Mouse (Mus musculus) forebrain, postnatal 0 days (tissue): ENCODE measurements around the gene Ppp1r9b. TPM values are rescaled to one million over a fixed set of nuclear protein-coding genes. Genes with fewer than 3 reads are reported as not detected.
A peak's percentile ranks its signal among the peaks of the same experiment; 100 is the strongest.

ENCODE experiments used
- ATAC-seq: fragments of 200-750 bp; cut with Nextera tagmentation; 2 replicates; pipeline ENCODE4 v1.8.0; 2017; ENCODE audit warnings: mild to moderate bottlenecking, moderate library complexity
- DNase-seq: peaks from one replicate; pipeline ENCODE4 v3.0.0-alpha.2; 2015
- H3K27ac ChIP-seq: fragments of 300-500 bp; sonication (generic); 2 replicates; pipeline ENCODE4 v1.5.1; 2014; ENCODE audit warnings: low read depth, mild to moderate bottlenecking, antibody characterized with exemption, low read length, moderate library complexity, mixed read lengths
- H3K27me3 ChIP-seq: fragments of 300-500 bp; sonication (generic); 2 replicates; pipeline ENCODE4 v1.6.1; 2014; ENCODE audit warnings: mild to moderate bottlenecking, low read length, mixed read lengths; ENCODE audit not compliant: insufficient read depth
- H3K36me3 ChIP-seq: fragments of 300-500 bp; sonication (generic); 2 replicates; pipeline ENCODE4 v1.6.1; 2014; ENCODE audit warnings: mild to moderate bottlenecking, moderate library complexity; ENCODE audit not compliant: insufficient read depth
- H3K4me1 ChIP-seq: fragments of 300-500 bp; sonication (generic); 2 replicates; pipeline ENCODE4 v1.6.1; 2014; ENCODE audit warnings: antibody characterized with exemption; ENCODE audit not compliant: insufficient read depth
- H3K4me2 ChIP-seq: fragments of 300-500 bp; sonication (generic); 2 replicates; pipeline ENCODE4 v1.6.1; 2014; ENCODE audit warnings: low read depth, mild to moderate bottlenecking, moderate library complexity
- H3K4me3 ChIP-seq: fragments of 300-500 bp; sonication (generic); 2 replicates; pipeline ENCODE4 v1.5.1; 2014; ENCODE audit warnings: low read depth, low read length, mixed read lengths
- H3K9ac ChIP-seq: fragments of 300-500 bp; sonication (generic); 2 replicates; pipeline ENCODE4 v1.6.1; 2014; ENCODE audit warnings: mild to moderate bottlenecking
- H3K9me3 ChIP-seq: fragments of 300-500 bp; sonication (generic); 2 replicates; pipeline ENCODE4 v1.6.1; 2016; ENCODE audit warnings: low read length
- CTCF ChIP-seq: sonication (generic); IDR thresholded peaks from 2 replicates; pipeline ENCODE4 v1.5.1; 2016; ENCODE audit warnings: antibody characterized with exemption, control low read depth, low read depth
- WGBS: fragments of 180-500 bp; shearing (Covaris S2); extraction: QIAGEN DNeasy Blood & Tissue Kit; methylation state at CpG from one replicate; pipeline ENCODE4 v1.1.7; 2014; 5-methylcytosine and 5-hydroxymethylcytosine counted together
- polyA plus RNA-seq: library from polyadenylated mRNA; unstranded; fragments of >200 nt; fragmentation: Nextera tagmentation; extraction: Ambion mirVana; gene quantifications from 2 replicates; pipeline ENCODE4 v1.2.1, GENCODE M21; 2015
- total RNA-seq: library from RNA; depleted of rRNA; stranded (reverse); fragments of >200 nt; gene quantifications from 2 replicates; pipeline ENCODE4 v1.2.3, GENCODE M21; 2014

Gene Ppp1r9b
- total and polyA plus RNA-seq, 2 experiments from 2014 or later = 22.3 to 202 TPM

- Histone ChIP-seq H3K9me3 (no peaks in the 10 kb centered on the region), H3K4me2 (no peak overlapping the region), H3K4me3 (no peak overlapping the region), H3K4me1 (no peaks in the 10 kb centered on the region), H3K9ac (no peak overlapping the region), H3K27ac (no peak overlapping the region), H3K36me3 (no peaks in the 10 kb centered on the region), H3K27me3 (no peaks in the 10 kb centered on the region)
- DNase-seq (no peak), ATAC-seq (no peak)
- WGBS = 85% methylated on average over 12 of the region's 12 CpGs
- no peak for TF ChIP-seq CTCF
These were observed 45.6 kb upstream of the Ppp1r9b start for GRCm38 (mm10) chr11:94945236-94945635.

- no peaks in the 10 kb centered on the region for H3K27me3 ChIP-seq
- H3K9ac ChIP-seq = no peak overlapping the region
- ATAC-seq = 0 out of 2 replicates have a peak, but pooled peaks have one; percentile 29
- no peak overlapping the region for H3K4me2 ChIP-seq
- DNase-seq = no peak
- no peaks in the 10 kb centered on the region for H3K4me1 ChIP-seq
- H3K4me3 ChIP-seq = no peak overlapping the region
- TF ChIP-seq CTCF = no peak
- no peaks in the 10 kb centered on the region for H3K36me3 ChIP-seq
- no peaks in the 10 kb centered on the region for H3K9me3 ChIP-seq
- H3K27ac ChIP-seq = no peak overlapping the region
- 5% methylated on average over 6 of the region's 6 CpGs for WGBS
These were observed 38.7 kb upstream of the Ppp1r9b start for GRCm38 (mm10) chr11:94952169-94952568.

GRCm38 (mm10) chr11:94955103-94955502 lies 35.7 kb upstream of the Ppp1r9b start:
- no peak for TF ChIP-seq CTCF
- Histone ChIP-seq H3K36me3 (no peaks in the 10 kb centered on the region), H3K27me3 (no peaks in the 10 kb centered on the region), H3K4me2 (no peak overlapping the region), H3K4me1 (no peaks in the 10 kb centered on the region), H3K9ac (no peak overlapping the region), H3K4me3 (no peak overlapping the region), H3K9me3 (no peaks in the 10 kb centered on the region), H3K27ac (no peak overlapping the region)
- ATAC-seq = no peak
- DNase-seq = no peak
- WGBS = 37% methylated on average over 9 of the region's 9 CpGs

DNA sequence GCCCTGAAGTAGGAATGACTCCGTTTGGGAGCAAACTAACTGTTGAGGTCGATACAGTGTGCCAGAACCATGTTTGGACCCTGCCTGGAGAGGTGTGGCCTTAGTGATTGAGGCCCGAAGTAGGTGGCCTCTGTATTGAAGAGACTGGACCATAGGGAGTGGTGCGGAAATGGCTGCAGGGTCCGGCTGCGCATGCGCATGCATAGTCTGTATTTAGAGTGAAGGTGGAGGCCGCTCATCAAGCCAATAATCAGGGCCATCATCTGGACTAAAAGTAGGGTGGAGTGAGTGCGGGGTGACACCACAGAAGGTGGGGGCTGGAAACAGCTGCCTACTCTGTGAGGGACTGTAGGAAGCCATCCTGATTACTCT lies 33.2 kb upstream of the Ppp1r9b start:
- WGBS = 87% methylated on average over 9 of the region's 9 CpGs
- ATAC-seq (no peak), DNase-seq (no peak)
- Histone ChIP-seq H3K27ac (peak overlapping the region; percentile 29; the same call in 1 of the 2 replicates), H3K36me3 (no peaks in the 10 kb centered on the region), H3K4me1 (no peaks in the 10 kb centered on the region), H3K27me3 (no peaks in the 10 kb centered on the region), H3K9me3 (no peaks in the 10 kb centered on the region), H3K9ac (no peak overlapping the region), H3K4me3 (no peak overlapping the region), H3K4me2 (no peak overlapping the region)
- TF ChIP-seq CTCF = no peak

DNA sequence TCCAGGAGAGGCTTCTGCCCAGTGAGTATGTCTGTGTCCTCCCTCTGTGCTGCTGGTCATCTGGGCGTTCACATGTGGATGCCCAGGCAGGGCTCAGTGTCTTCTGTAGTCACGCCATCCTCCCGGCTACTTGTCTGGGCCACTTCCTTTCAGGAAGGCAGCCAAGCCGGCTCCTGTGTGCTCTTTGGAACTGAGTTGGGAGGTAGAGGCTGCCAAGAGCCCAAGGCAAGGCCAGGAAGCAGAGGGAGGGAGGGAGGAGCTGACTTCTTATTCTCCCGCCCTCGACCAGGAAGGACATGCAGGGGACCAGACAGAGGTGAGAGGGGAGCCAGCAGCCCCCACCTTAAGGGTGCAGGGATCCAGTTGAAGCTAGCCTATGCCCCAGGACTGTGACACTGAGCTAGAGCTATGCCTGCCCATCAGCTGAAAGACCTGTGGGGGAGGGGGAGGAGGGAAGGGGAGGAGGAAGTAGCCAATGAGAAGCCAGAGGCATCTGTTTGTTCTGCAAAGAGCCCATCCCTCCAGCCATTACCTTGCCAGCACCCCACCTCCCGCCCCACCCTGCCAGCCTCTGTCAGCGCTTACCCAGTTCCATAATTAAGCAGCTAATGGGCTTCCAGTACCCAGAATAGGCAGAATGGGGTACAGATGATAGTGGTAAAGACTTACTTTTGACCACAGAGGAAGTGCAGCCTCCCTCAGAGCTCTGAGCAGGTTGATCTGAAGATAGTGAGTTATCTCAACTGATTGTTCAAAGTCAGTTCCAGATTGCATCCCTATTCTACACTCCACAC lies 32.6 kb upstream of the Ppp1r9b start:
- TF ChIP-seq CTCF = no peak
- Histone ChIP-seq H3K4me2 (no peak overlapping the region), H3K9me3 (no peaks in the 10 kb centered on the region), H3K9ac (no peak overlapping the region), H3K27ac (peak overlapping the region; percentile 29; the same call in 1 of the 2 replicates), H3K27me3 (no peaks in the 10 kb centered on the region), H3K4me3 (no peak overlapping the region), H3K36me3 (no peaks in the 10 kb centered on the region), H3K4me1 (no peaks in the 10 kb centered on the region)
- WGBS = 16% methylated on average over 8 of the region's 8 CpGs
- ATAC-seq = peak; percentile 65
- peak; percentile 58 for DNase-seq

DNA sequence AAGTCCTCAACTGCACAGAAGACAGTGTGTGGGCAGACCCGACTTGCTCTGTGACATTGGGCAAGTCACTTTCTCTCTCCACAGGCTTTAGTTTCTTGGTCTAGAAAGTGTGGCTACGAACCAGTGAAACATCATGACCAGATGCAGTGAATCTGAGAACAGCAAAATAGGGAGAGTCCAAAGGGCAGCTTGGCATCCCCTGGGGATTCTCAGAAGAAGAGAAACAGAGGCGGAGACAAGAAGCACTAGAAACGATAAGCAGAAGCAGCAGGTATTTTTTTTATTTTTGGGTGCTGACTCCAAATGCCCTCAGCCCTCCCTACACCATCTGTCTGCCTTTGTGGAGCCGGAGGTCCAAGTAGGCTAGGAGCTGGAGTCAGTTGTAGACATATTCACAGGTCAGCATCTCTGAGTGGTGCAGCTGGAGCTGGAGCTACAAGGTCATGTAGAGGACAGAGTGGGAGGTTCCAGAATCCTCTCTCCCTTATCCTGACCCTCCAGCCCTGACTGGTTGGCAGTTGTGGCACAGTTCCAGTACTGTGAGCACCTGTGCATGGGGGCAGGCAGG lies 28.2 kb upstream of the Ppp1r9b start:
- DNase-seq (no peak), ATAC-seq (no peak)
- Histone ChIP-seq H3K9me3 (no peaks in the 10 kb centered on the region), H3K4me3 (no peak overlapping the region), H3K27ac (no peak overlapping the region), H3K27me3 (no peaks in the 10 kb centered on the region), H3K4me1 (no peaks in the 10 kb centered on the region), H3K4me2 (no peak overlapping the region), H3K36me3 (no peaks in the 10 kb centered on the region), H3K9ac (no peak overlapping the region)
- TF ChIP-seq CTCF = no peak
- 74% methylated on average over 5 of the region's 5 CpGs for WGBS

DNA sequence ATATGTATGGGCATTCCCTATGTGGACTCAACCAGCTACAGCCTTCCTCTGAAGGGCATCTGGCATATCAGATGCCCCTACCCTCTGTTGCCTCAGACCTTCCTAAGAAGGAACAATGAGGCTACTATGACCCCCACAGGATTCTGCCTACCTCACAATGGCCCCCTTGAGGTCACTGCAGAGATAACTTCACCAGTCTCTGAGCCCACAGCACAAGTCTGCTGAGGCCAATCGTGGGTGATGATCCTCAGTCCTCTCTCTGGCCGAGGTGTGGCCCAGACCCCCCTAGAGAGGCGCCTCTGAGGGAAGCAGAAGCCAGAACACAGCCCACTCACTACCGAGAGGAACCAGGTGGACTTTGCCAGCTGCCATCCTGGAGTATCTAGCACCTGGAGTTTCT lies 23.4 kb upstream of the Ppp1r9b start, which contains the start of gene Hils1:
Gene Hils1, plus strand, starts transcription at position 175 of the 400 bp plus-strand sequence.
- Histone ChIP-seq H3K4me3 (no peak within 1 kb of the TSS), H3K27ac (no peak within 1 kb of the TSS), H3K9me3 (no peaks in the 10 kb centered on the region), H3K36me3 (no peaks in the 10 kb centered on the region), H3K27me3 (no peaks in the 10 kb centered on the region), H3K4me2 (no peak within 1 kb of the TSS), H3K9ac (no peak within 1 kb of the TSS), H3K4me1 (no peaks in the 10 kb centered on the region)
- DNase-seq (no peak), ATAC-seq (no peak)
- whole genome bisulfite sequencing = 49% methylated on average over 4 of the region's 4 CpGs
- TF ChIP-seq CTCF = 0 out of 2 replicates have a peak, but pooled peaks have one; percentile 6
